Mouse (Mus musculus) right cerebral cortex, postnatal 36 days (tissue): ENCODE results near the gene Kcnk12.

Experiments used
- DNase-seq, 2 experiments: peaks; one replicate each; pipeline ENCODE4 v3.0.0; 2022; ENCODE audit warnings: low spot score in 2 of 2, mixed read lengths in 1 of 2

Gene Kcnk12

GRCm38 (mm10) chr17:87698996-87699765, 98.6 kb downstream of the Kcnk12 start:
- DNase-seq = no peak

DNA sequence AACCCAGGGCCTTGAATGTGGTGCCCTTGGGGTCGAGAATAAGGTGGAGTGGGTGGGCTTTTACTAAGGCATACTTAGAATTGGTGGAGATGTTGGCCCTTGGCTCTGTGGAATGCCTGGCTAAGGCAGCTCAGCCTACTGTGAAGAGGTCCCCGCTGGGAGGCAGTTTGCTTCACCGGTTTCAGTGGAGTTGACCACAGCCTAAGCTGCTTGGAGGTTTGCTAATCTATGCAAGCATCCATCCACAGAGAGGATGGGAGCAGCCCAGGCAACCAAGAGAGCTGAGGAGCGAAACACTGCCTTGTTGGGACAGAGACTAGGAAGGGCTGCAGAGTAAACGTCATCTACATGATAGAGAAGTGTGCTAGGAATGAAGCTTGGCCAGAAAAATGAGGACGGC, 101.0 kb downstream of the Kcnk12 start:
- DNase-seq = no peak

GRCm38 (mm10) chr17:87695874-87696465, 101.8 kb downstream of the Kcnk12 start:
- no peak for DNase-seq
